Mouse (Mus musculus): Measurements from ENCODE around the gene Myl3. TPM values are rescaled to one million over a fixed set of nuclear protein-coding genes. Genes with fewer than 3 reads are reported as not detected.

The Myl3 gene
- total and polyA plus RNA-seq, 3 experiments = not detected

DNA sequence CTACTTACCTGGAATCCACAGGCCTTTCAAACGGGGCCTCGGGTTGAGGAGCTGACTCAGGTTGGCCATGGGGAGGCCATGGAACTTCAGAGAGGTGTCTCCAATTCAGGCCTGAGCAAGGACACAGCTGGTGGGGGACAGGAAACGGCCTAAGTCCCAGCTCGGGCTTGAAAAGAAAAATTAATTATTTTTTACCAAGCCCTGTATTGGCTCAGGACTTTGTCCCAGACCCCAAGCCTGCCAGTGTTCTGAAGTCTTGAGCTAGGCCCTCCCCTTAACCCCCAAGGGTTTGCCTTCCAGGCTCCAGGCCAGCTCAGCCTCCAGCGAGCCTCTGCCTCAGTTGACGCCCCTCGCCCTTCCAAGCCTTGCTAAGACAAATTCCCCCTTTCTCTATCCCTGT is 5.3 kb downstream of the Myl3 start, which contains the start of gene Pth1r:
Gene Pth1r (minus strand): TSS at position 185 of the 400 bp plus-strand sequence.
- Histone ChIP-seq H3K36me3 (replicated peaks in 1 of 2; ENCODE audit: control insufficient read depth in 1 of 2, insufficient read depth in 1 of 2, low read length in 1 of 2) (no peaks in the 10 kb centered on the region), H3K9me3 (replicated peaks; ENCODE audit: low read length) (no peaks in the 10 kb centered on the region), H3K27ac (ENCODE audit: insufficient read depth, low read depth) (no peak within 1 kb of the TSS), H3K4me3 (replicated peaks in 1 of 3; ENCODE audit: low read depth in 2 of 3, low read length in 2 of 3, poor library complexity in 1 of 3) (no peak within 1 kb of the TSS), H3K4me2 (ENCODE audit: insufficient read depth, low read depth, poor library complexity, severe bottlenecking) (no peak within 1 kb of the TSS), H3K9ac (ENCODE audit: insufficient read depth, low read depth) (no peak within 1 kb of the TSS), H3K4me1 (ENCODE audit: control insufficient read depth in 1 of 2, insufficient read depth in 2 of 2) (peaks cover 2 to 4% of the 10 kb centered on the region in 2 experiments; a peak in 1 of 4 replicates), H3K27me3 (replicated peaks) (peaks cover 92% of the 10 kb centered on the region), H3K79me2 (replicated peaks; ENCODE audit: control insufficient read depth, extremely low read depth, insufficient read depth, poor library complexity, severe bottlenecking) (no peaks in the 10 kb centered on the region)
- in situ Hi-C loops (cut with MboI; ENCODE audit: low pct_ligation_motif_present, low pct_unique_long_range_greater_than_20kb, low sequenced_read_pairs) (no loop called here), dilution Hi-C loops (cut with MboI; ENCODE audit: extremely low pct_ligation_motif_present, extremely low pct_unique_long_range_greater_than_20kb, low sequenced_read_pairs) (no loop called here)
- no peak for TF ChIP-seq EP300 (IDR thresholded peaks at IDR 0.05; ENCODE audit: low read length)
- no peak for TF ChIP-seq BHLHE40 (IDR thresholded peaks at IDR 0.05; ENCODE audit: low read depth, low read length)
- no peak for TF ChIP-seq MXI1 (IDR thresholded peaks at IDR 0.05; ENCODE audit: low read depth, low read length)
- TF ChIP-seq MYC (IDR thresholded peaks at IDR 0.05; ENCODE audit: low read depth, low read length) = no peak
- no peak for TF ChIP-seq TCF12 (IDR thresholded peaks at IDR 0.05; ENCODE audit: low read depth, low read length)
- no peak for TF ChIP-seq MAX (IDR thresholded peaks at IDR 0.05; ENCODE audit: low read length)
- DNase-seq (ENCODE audit: extremely low read depth) = no peak

DNA sequence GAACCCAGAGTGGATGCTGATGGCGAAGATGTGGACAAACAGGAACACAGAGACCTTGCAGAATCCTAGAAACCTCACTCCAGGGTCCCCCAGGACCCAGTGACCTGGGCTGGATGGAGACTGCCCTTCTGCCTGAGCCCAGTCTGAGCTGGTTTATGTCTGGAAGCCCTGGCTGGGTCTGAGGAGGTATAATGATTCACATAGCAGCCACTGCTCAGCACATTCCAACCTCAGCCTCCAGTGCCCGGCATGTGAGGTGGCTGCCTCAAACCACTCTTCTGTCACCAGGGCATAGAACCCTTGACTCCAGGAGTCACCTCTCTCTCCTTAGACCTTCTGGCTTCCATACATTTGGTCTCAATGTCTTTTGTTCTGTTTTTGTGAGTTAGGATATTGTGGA is 6.8 kb downstream of the Myl3 start:
- no peak overlapping the region for H3K4me3 ChIP-seq (replicated peaks in 1 of 3; ENCODE audit: low read depth in 2 of 3, low read length in 2 of 3, poor library complexity in 1 of 3)
- in situ Hi-C loops (cut with MboI; ENCODE audit: low pct_ligation_motif_present, low pct_unique_long_range_greater_than_20kb, low sequenced_read_pairs) = no loop called here
- no peaks in the 10 kb centered on the region for H3K79me2 ChIP-seq (replicated peaks; ENCODE audit: control insufficient read depth, extremely low read depth, insufficient read depth, poor library complexity, severe bottlenecking)
- no peaks in the 10 kb centered on the region for H3K9me3 ChIP-seq (replicated peaks; ENCODE audit: low read length)
- H3K27ac ChIP-seq (ENCODE audit: insufficient read depth, low read depth) = no peak overlapping the region
- dilution Hi-C loops (cut with MboI; ENCODE audit: extremely low pct_ligation_motif_present, extremely low pct_unique_long_range_greater_than_20kb, low sequenced_read_pairs) = no loop called here
- H3K36me3 ChIP-seq (replicated peaks in 1 of 2; ENCODE audit: control insufficient read depth in 1 of 2, insufficient read depth in 1 of 2, low read length in 1 of 2) = no peaks in the 10 kb centered on the region
- H3K4me1 ChIP-seq (ENCODE audit: control insufficient read depth in 1 of 2, insufficient read depth in 2 of 2) = no peaks in the 10 kb centered on the region; a peak in 1 of 4 replicates
- H3K4me2 ChIP-seq (ENCODE audit: insufficient read depth, low read depth, poor library complexity, severe bottlenecking) = no peak overlapping the region
- peaks cover 92% of the 10 kb centered on the region for H3K27me3 ChIP-seq (replicated peaks)
- TF ChIP-seq KAT2A (IDR thresholded peaks at IDR 0.05; ENCODE audit: insufficient replicate concordance, low read length) (no peak), SIN3A (IDR thresholded peaks at IDR 0.05; ENCODE audit: low read length) (no peak), POLR2AphosphoS2 (IDR thresholded peaks at IDR 0.05; ENCODE audit: low read depth, low read length) (no peak), ZC3H11A (IDR thresholded peaks at IDR 0.05; ENCODE audit: low read depth, low read length) (no peak), HCFC1 (IDR thresholded peaks at IDR 0.05; ENCODE audit: low read depth, low read length) (no peak), ZNF384 (IDR thresholded peaks at IDR 0.05; ENCODE audit: low read depth, low read length) (no peak), SMC3 (IDR thresholded peaks at IDR 0.05; ENCODE audit: low read depth, low read length) (no peak), IRF4 (IDR thresholded peaks at IDR 0.05; ENCODE audit: low read depth, low read length) (no peak), E2F4 (IDR thresholded peaks at IDR 0.05; ENCODE audit: insufficient replicate concordance, low read depth, low read length) (no peak), ETS1 (conservative IDR thresholded peaks at IDR 0.05; ENCODE audit: low read depth, low read length) (no peak), USF1 (IDR thresholded peaks at IDR 0.05; ENCODE audit: low read depth, low read length) (no peak), POLR2A (IDR thresholded peaks at IDR 0.05; ENCODE audit: low read depth, low read length) (no peak), ZMIZ1 (IDR thresholded peaks at IDR 0.05; ENCODE audit: low read depth, low read length) (no peak), MAX (IDR thresholded peaks at IDR 0.05; ENCODE audit: low read length) (no peak)
- H3K9ac ChIP-seq (ENCODE audit: insufficient read depth, low read depth) = no peak overlapping the region
- DNase-seq (ENCODE audit: extremely low read depth) = no peak
